Mouse (Mus musculus) macrophage (primary cell): Measurements from ENCODE around the gene Coro2b. TPM values are rescaled to one million over a fixed set of nuclear protein-coding genes. Genes with fewer than 3 reads are reported as not detected.

ENCODE experiments used
- H3K27ac ChIP-seq: fragments of 350-480 bp; formaldehyde crosslinking; 2 replicates; pipeline ENCODE4 v1.9.0; 2021
- H3K36me3 ChIP-seq: fragments of 350-480 bp; formaldehyde crosslinking; 2 replicates; pipeline ENCODE4 v1.9.0; 2021; ENCODE audit errors: inconsistent target
- H3K4me3 ChIP-seq: fragments of 350-480 bp; formaldehyde crosslinking; 2 replicates; pipeline ENCODE4 v1.9.0; 2021; ENCODE audit errors: inconsistent target
- H3K79me2 ChIP-seq: fragments of 350-480 bp; formaldehyde crosslinking; 2 replicates; pipeline ENCODE4 v1.9.0; 2021; ENCODE audit errors: inconsistent target
- WGBS: methylation state at CpG from one replicate; pipeline ENCODE4 v1.1.7; 2026; ENCODE audit warnings: inconsistent platforms; ENCODE audit not compliant: missing documents; 5-methylcytosine and 5-hydroxymethylcytosine counted together
- polyA plus RNA-seq: library from polyadenylated mRNA; stranded (reverse); fragments of 250-400 nt; gene quantifications from 3 replicates; pipeline ENCODE4 v1.2.4, GENCODE M21; 2018; ENCODE audit warnings: inconsistent platforms

The Coro2b gene
- polyA plus RNA-seq, 1 experiment from 2014 or later: 5.9 TPM

GRCm38 (mm10) chr9:62406423-62407013 is 130.3 kb downstream of the Coro2b start:
- H3K27ac ChIP-seq: no peak overlapping the region
- 65% methylated on average over 7 of the region's 7 CpGs for WGBS
- H3K4me3 ChIP-seq: no peak overlapping the region
- H3K79me2 ChIP-seq: no peaks in the 10 kb centered on the region
- no peaks in the 10 kb centered on the region for H3K36me3 ChIP-seq

DNA sequence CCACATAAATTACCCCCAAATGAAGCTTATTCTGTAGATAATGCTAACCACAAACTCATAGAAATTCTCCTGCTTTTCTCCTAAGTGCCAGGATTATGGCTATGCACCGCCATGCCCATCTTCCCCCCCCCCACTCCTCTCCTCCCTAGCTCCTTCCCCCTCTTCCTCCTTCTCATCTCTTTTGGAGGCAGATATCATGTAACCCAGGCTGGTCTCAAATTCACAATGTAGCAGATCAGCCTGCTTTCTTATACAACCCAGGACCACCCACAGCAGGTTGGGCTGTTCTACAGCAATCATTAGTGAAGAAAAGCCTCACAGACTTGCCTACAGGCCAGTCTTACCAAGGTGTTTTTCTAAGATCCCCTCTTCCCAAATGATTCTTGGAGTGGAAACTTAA is 135.3 kb downstream of the Coro2b start:
- H3K36me3 ChIP-seq: no peaks in the 10 kb centered on the region
- H3K79me2 ChIP-seq: no peaks in the 10 kb centered on the region
- WGBS: 80% methylated on average over 1 of the region's 1 CpGs
- no peak overlapping the region for H3K4me3 ChIP-seq
- H3K27ac ChIP-seq: no peak overlapping the region

DNA sequence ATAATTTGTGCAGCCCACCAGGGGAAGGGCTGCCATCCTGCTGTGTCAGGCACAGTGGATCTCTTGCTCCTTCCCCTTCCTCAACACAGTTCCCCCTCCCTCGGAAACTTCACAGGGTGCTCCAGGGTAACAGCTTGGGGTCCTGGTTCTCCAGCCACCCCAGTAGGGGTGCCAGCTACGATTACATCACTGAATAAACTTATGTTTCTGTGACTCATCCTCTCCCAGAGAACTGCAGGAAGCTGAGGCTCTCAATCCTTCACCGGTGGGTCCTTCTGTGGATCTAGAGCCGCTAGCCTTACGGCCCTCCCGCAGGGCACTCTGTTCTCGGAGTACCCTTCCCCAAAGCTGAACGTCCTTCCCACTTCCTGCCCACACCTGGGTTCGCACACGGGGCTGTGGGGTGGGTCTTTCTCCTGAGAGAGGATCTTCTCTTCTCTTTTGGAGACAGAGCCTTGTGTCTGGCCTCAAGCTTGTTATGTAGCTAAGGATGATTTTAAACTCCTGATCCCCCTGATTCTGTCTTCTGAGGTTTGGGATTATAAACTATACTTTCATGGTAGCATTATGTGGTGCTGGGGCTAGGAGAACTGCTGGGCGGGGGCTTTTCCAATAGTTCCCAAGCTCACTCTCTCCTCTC is 136.2 kb downstream of the Coro2b start:
- 40% methylated on average over 10 of the region's 11 CpGs for WGBS
- H3K79me2 ChIP-seq: no peaks in the 10 kb centered on the region
- no peak overlapping the region for H3K4me3 ChIP-seq
- H3K27ac ChIP-seq: no peak overlapping the region
- H3K36me3 ChIP-seq: no peaks in the 10 kb centered on the region

DNA sequence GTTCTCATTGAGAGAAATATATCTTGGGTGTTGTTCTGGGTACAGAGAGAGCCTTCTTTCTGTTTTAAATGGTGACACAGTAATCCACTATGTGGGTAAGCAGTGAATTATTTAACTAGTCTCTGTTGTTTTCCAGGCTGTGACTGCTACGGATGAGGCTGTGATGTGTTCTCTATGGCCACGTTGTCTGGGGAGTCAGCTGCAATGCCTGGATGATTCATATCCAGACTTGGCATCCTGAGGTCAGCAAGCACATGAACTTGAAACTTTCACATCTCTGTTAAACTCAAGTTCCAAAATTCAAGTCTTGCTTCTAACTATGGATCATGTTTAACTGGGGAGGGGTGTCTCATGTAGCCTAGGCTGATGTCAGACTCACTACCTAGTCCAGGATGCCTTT is 142.7 kb downstream of the Coro2b start:
- Histone ChIP-seq H3K79me2 (no peaks in the 10 kb centered on the region), H3K27ac (no peak overlapping the region), H3K4me3 (no peak overlapping the region), H3K36me3 (no peaks in the 10 kb centered on the region)
- WGBS: 64% methylated on average over 2 of the region's 2 CpGs

DNA sequence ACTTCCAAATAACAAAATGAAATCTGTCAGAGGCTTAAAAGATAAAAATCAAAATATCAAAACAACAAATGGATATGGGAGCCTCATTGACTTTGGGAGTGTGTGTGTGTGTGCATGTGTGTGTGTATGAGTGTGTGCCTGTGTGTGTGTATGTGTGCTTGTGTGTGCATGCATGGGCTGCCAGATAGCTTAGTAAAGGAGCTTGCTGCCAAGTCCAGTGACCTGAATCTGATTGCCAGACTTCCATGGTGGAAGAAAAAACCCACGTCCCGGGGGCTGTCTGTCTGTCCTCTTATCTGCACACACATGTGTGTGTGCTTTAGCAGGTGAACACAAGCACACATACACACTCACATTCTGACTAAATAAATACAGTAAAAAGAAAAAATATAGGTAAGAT is 143.3 kb downstream of the Coro2b start:
- H3K4me3 ChIP-seq: no peak overlapping the region
- no peak overlapping the region for H3K27ac ChIP-seq
- no peaks in the 10 kb centered on the region for H3K36me3 ChIP-seq
- WGBS: 100% methylated on average over 2 of the region's 2 CpGs
- no peaks in the 10 kb centered on the region for H3K79me2 ChIP-seq

DNA sequence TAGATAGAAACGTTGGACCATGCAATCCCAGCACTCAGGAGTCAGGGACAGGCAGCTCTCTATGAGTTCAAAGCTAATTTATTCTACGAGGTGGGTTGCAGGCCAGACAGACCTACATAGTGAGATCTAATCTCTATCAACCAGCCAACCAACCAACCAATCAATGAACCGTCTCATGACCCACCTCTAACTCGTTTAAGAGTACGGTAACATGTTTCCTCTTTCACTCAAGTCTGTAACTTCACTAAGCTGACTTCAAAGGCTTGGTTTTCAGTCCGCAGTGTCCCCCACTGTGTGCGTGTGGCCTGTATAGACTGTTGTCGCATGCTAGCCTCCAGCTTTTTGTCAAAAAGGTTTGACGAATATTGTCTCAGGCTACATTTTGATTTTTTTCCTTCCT is 147.1 kb downstream of the Coro2b start:
- 78% methylated on average over 9 of the region's 9 CpGs for WGBS
- Histone ChIP-seq H3K79me2 (no peaks in the 10 kb centered on the region), H3K27ac (no peak overlapping the region), H3K36me3 (no peaks in the 10 kb centered on the region), H3K4me3 (no peak overlapping the region)

DNA sequence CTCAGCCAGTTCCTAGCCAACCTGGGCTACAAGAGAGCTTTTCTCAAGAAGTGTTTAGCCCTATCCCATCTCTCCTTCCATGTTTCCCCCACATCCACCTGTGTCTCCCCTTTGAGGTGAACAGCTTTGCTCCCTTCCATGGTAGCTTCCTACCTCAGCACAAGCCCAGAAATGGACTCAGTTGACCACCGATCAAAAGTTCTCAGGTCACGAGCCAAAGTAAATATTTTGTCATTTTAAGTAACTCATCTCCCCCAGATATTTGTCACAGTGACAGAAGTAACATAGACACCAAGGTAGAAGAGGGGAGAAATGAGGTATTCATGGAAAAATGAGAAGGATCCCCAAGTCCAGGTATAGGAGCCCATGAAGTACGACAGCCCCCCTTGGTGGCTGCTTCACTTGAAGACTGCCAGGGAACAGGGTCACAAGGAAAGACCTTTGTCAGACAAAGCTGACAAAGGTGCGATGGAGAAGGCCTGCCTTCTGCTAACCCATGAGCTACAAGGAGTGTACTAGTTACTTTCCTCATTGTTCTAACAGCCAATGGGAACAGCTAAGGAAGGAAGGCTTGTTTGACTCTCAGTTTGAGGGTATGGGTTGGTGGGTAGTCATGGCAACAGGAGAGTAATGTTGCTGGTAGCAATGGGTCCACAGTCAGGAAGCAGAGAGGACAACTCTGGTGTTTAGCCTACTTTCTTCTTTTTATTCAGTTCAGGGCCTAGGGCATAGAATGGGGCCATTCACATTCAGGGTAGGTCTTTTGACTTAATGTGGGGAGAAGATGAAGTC is 150.9 kb downstream of the Coro2b start:
- 98% methylated on average over 4 of the region's 4 CpGs for WGBS
- Histone ChIP-seq H3K27ac (no peak overlapping the region), H3K36me3 (no peaks in the 10 kb centered on the region), H3K4me3 (no peak overlapping the region), H3K79me2 (no peaks in the 10 kb centered on the region)

DNA sequence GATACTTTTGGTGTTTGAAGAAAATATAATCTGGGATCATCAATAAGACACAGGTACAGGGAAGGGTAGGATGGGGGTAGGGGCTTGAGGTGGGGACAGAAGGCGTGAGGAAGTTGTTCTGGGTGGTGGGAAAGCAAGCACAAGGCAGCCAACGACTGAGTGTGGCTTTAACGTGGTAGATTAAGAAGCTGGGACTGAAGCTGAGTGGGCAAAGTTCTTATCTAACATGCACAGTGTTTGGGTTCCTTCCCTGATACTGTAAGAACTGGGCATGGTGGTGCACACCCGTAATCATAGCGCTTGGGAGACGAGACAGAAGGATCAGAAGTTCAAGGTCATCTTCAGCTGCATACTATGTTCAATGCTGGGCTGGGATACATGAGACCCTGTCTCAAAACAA is 151.8 kb downstream of the Coro2b start:
- Histone ChIP-seq H3K79me2 (no peaks in the 10 kb centered on the region), H3K36me3 (no peaks in the 10 kb centered on the region), H3K4me3 (no peak overlapping the region), H3K27ac (no peak overlapping the region)
- WGBS: 54% methylated on average over 6 of the region's 6 CpGs

- Histone ChIP-seq H3K4me3 (no peak overlapping the region), H3K36me3 (peaks cover 10% of the 10 kb centered on the region; the same call in 1 of the 2 replicates), H3K79me2 (no peaks in the 10 kb centered on the region), H3K27ac (no peak overlapping the region)
- WGBS: 88% methylated on average over 10 of the region's 10 CpGs
These were observed 154.2 kb downstream of the Coro2b start for GRCm38 (mm10) chr9:62382519-62383084.

GRCm38 (mm10) chr9:62381402-62381913 is 155.4 kb downstream of the Coro2b start:
- no peak overlapping the region for H3K4me3 ChIP-seq
- no peaks in the 10 kb centered on the region for H3K79me2 ChIP-seq
- H3K36me3 ChIP-seq: peaks cover 19% of the 10 kb centered on the region; the same call in 1 of the 2 replicates
- no peak overlapping the region for H3K27ac ChIP-seq
- 81% methylated on average over 8 of the region's 8 CpGs for WGBS

GRCm38 (mm10) chr9:62380351-62380750 is 156.5 kb downstream of the Coro2b start:
- Histone ChIP-seq H3K4me3 (no peak overlapping the region), H3K27ac (no peak overlapping the region), H3K36me3 (peaks cover 27% of the 10 kb centered on the region; the same call in 1 of the 2 replicates), H3K79me2 (peaks cover 4% of the 10 kb centered on the region; the same call in 1 of the 2 replicates)
- WGBS: 84% methylated on average over 5 of the region's 5 CpGs

- Histone ChIP-seq H3K36me3 (peaks cover 27% of the 10 kb centered on the region; the same call in 1 of the 2 replicates), H3K4me3 (no peak overlapping the region)
- WGBS: 96% methylated on average over 9 of the region's 10 CpGs
These were observed 158.9 kb downstream of the Coro2b start for GRCm38 (mm10) chr9:62377897-62378296.

DNA sequence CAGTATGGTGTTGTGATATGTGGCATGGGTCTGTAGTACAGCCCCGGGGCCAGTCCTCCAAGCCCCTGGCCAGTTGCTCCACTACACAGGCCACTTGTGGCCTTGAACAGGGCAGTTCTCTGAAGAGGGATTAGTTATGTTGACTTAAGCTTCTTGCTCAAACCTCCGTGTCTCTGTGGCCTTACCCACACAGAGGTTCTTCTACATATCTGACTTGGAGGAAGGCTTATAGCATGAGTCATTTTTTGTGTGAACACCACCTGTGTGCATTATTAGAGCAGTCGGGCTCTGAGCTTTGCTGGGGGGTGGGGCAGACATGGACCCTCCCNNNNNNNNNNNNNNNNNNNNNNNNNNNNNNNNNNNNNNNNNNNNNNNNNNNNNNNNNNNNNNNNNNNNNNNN is 162.6 kb downstream of the Coro2b start:
- Histone ChIP-seq H3K27ac (peak overlapping the region; percentile 84), H3K4me3 (peak overlapping the region; percentile 27), H3K36me3 (peaks cover 27% of the 10 kb centered on the region; the same call in 1 of the 2 replicates), H3K79me2 (peaks cover 34% of the 10 kb centered on the region)
- WGBS: 53% methylated on average over 3 of the region's 3 CpGs

More at GRCm38 (mm10) chr9:62377897-62378296, 158.9 kb downstream of the Coro2b start:
- H3K79me2 ChIP-seq: peaks cover 4% of the 10 kb centered on the region; the same call in 1 of the 2 replicates
- no peak overlapping the region for H3K27ac ChIP-seq
